Mouse (Mus musculus): ENCODE results near the gene Shkbp1.

Gene Shkbp1

GRCm38 (mm10) chr7:27311651-27312284 is 44.1 kb downstream of the Shkbp1 start:
- no peak for DNase-seq (ENCODE audit: low read depth, low spot score)

DNA sequence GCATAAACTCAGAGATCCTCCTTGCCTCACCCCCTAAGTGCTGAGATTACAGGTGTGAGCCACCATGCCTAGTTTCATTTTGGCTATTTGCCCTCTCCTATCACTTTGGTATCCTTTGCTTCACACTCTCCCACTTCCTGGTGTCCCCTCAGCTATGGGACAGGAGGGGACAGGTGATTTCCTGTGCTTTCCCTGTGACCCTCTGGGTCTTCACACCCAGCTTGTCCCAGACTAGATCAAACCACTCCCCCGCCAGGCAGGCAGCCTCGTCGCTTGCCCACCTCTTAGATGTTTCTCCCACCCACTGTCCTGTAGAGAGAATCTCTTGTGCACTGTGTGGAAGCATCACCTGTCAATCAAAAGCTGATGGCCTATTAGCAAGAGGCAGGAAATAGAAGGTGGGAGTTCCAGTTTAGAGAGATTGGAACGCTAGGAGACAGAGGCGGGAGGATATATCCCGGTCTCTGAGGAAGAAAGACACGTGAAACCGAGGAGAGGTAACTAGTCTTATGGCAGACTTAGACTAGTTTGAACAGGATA is 44.8 kb downstream of the Shkbp1 start:
- no peak for DNase-seq (ENCODE audit: low read depth, low spot score)

- DNase-seq (ENCODE audit: low read depth, low spot score): no peak
Measured at GRCm38 (mm10) chr7:27310306-27310705, 45.5 kb downstream of the Shkbp1 start.

- no peak for DNase-seq (ENCODE audit: low read depth, low spot score)
Measured at GRCm38 (mm10) chr7:27309832-27310231, 46.0 kb downstream of the Shkbp1 start.

DNA sequence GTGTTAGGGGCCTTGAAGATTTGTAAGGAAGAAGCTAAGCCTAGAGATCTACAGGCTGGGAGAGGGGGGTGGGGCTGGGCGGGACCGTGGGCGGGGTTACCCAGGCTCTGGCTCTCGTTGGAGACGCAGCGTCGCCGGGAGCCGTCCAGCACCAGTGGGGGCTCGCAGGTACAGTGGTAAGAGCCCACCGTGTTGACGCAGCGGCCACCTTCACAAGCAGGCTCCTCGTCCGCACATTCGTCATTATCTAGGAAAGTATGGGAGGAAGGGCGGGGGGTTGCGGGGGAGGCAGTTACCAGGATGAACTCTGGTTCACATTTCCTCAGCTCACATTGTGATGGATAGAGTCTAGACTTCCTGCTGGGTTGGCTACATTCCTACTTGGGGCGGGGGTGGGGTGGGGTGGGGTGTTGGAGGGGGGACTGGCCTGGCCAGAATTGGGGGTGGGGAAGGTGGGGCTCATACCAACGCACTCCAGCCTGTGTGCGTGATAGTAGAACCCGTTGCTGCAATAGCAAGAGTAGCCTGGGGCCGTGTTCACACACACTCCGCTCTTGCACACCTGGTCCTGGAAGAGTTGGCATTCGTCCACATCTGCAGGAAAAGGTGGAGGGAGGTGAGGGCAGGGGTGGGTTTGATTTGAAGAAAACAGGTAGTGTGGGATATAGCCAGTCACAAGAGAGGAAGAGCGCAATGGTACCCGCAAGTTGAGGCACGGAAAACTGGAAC is 46.8 kb downstream of the Shkbp1 start:
- DNase-seq (ENCODE audit: low read depth, low spot score): no peak

GRCm38 (mm10) chr7:27307551-27307950 is 48.3 kb downstream of the Shkbp1 start:
- DNase-seq (ENCODE audit: low read depth, low spot score): no peak

DNA sequence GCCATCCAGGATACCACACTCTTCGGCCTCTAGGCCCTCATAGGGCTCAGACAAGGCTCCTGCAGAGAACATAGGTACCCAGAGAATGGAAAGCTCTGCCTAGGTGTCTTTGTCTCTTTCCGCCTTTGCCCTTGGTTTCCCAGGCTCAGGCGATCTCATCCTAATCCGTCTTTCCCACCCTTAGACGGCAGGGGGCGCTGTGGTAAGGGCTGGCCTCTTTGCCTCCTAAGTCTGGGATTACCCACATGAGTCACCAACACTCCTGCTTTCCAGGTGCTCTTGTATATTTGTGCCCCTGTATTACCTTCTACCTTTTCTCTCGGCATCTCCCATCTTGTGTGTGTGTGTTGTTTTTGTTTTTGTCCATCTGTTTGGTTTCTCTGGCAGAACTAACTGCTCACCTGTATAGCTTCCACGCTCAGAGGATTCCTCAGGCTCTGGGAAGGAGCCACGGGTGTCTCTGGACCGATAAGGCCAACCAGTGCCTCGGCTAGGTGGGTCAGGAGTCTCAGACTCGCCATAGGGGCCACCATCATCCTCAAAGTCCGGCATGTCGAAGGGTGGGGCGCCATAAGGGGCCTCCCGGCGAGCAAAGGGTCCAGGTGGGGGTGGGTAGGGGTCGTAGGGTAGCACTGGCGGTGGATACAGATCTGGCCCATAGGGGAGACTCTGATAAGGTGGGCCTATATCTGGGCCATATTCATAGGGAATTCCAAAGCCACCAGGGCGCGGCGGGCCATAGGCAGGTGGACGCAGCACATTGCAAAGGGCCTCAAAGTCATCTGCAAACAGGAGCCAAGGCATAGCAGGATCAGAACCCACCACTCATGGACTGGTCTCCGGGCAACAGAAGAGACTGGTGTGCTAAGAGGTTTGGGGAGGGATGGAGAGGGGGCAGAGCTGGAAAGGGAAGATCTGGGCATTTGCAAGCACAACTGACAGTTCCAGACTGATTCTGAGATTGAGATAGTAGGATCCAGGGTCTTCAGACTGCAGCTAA is 49.4 kb downstream of the Shkbp1 start:
- peak; percentile 21 for DNase-seq (ENCODE audit: low read depth, low spot score)

DNA sequence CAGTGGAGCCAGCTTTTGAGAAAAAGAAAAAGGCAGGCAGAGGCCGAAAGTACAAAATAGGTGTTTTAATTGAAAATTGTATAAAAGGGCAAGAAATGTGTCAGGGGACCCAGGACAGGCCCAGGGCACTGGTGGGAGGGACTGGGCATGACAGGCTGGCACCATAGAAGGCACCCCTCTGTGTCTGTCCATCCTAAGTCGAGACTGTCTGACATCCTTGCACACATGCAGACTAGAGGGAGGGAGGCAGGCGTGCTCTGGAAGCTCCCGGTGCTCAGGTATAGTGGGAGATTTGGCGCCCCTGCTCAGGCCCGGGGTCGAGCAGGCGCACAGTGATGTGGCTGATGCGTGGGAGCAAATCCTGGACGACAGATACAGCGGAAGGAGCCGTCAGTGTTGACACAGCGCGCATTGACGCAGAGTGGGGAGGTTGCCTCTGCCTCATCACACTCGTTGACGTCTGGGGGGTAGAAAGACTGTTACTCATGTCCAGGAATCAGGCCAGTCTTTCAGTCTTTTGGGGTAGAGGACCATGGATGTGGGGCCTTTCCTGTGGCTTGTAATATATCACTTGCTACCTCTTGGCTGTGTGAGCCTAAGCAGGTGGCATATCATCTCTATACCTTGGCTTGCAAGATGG is 50.6 kb downstream of the Shkbp1 start:
- no peak for DNase-seq (ENCODE audit: low read depth, low spot score)

GRCm38 (mm10) chr7:27302172-27302571 is 53.6 kb downstream of the Shkbp1 start:
- DNase-seq (ENCODE audit: low read depth, low spot score): peak; percentile 27

- no peak for DNase-seq (ENCODE audit: low read depth, low spot score)
Measured at GRCm38 (mm10) chr7:27300801-27301200, 55.0 kb downstream of the Shkbp1 start.

GRCm38 (mm10) chr7:27300351-27300750 is 55.5 kb downstream of the Shkbp1 start:
- no peak for DNase-seq (ENCODE audit: low read depth, low spot score)

GRCm38 (mm10) chr7:27298816-27299215 is 57.0 kb downstream of the Shkbp1 start:
- DNase-seq (ENCODE audit: low read depth, low spot score): no peak

DNA sequence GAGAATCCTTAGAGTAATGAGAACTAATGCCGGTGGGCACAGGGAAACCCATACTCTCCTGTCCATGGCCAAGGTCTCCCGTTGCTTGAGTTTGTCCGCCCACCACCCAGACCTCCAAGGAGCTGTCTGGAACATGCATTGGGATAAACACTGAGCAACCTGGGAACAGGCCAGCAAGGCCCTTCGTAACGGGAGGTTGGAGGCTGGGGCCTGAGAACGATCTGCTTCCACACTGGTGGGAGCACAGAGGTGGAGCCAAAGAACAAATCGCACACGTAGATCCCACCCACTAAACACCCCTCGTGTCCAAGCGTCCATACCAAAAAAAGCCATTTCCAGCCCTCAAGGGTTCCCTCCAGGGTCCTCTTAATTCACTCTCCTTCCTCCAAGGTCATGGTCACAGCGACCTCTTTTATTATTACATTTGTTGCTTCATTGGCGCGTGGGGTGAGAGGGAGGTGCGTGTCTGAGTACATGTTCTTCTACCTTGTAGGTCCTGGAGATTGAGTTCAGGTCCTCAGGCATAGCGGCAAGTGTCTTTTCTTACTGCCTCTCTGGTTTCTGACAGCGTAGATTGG is 57.7 kb downstream of the Shkbp1 start:
- no peak for DNase-seq (ENCODE audit: low read depth, low spot score)

GRCm38 (mm10) chr7:27296518-27296917 is 59.3 kb downstream of the Shkbp1 start:
- no peak for DNase-seq (ENCODE audit: low read depth, low spot score)

- no peak for DNase-seq (ENCODE audit: low read depth, low spot score)
Measured at GRCm38 (mm10) chr7:27295956-27296355, 59.9 kb downstream of the Shkbp1 start.
